Mouse (Mus musculus) left cerebral cortex, postnatal 14 days (tissue): ENCODE data around the gene Mast4. TPM values are rescaled to one million over a fixed set of nuclear protein-coding genes. Genes with fewer than 3 reads are reported as not detected.

ENCODE experiments used
- DNase-seq, 2 experiments: peaks; one replicate each; pipeline ENCODE4 v3.0.0; 2021 to 2022; ENCODE audit warnings: low spot score in 2 of 2, mixed read lengths in 1 of 2
- intact Hi-C: fragments of 180-260 bp; cut with DNase I; formaldehyde crosslinking; loops from one replicate; pipeline ENCODE4 v1.15.1; 2025
- total RNA-seq, 2 experiments: library from RNA; stranded (reverse); gene quantifications; 2 replicates each; pipeline ENCODE4 v1.2.3; 2021

Mast4 gene
- total RNA-seq, 2 experiments from 2014 or later: 35.5 to 41.2 TPM

DNA sequence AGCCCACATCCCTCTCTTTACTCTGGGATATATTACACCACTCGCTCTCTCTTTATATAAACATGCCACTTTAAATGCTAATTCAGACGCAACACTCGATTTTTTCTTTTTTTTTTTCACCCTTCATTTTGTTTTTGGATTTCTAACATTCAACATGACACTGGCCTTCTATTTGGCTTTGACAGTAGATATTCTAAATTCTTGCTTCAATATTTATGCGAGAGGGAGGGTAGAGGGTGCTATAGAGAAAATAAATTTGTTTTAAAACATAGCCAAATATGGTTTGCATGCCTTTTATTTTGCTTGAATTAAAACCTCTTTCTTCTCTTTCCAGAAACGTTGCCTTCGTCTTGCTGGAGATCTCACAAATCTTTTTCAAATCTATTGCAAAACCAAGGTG, 315.8 kb downstream of the Mast4 start:
- intact Hi-C loops: no loop called here
- no peak for DNase-seq

DNA sequence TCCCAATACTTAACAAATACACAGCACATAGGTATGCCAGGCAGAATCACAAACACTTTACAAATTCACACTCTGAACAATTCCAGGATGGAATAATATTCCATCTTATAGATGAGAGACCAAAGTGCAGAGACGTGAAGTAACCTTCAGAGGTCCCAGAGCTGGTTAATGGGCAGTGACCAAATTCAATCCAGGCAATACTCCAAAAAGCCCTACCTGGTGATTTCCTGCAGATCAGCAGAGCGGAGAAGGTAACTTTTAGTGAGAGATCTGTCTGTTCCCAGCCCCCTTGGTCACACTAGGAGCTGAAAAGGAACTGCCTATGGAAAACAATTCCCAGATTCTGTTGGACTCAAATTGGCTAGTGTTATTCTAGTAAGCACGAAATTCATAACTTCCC, 316.6 kb downstream of the Mast4 start:
- no peak for DNase-seq
- intact Hi-C loops: no loop called here

DNA sequence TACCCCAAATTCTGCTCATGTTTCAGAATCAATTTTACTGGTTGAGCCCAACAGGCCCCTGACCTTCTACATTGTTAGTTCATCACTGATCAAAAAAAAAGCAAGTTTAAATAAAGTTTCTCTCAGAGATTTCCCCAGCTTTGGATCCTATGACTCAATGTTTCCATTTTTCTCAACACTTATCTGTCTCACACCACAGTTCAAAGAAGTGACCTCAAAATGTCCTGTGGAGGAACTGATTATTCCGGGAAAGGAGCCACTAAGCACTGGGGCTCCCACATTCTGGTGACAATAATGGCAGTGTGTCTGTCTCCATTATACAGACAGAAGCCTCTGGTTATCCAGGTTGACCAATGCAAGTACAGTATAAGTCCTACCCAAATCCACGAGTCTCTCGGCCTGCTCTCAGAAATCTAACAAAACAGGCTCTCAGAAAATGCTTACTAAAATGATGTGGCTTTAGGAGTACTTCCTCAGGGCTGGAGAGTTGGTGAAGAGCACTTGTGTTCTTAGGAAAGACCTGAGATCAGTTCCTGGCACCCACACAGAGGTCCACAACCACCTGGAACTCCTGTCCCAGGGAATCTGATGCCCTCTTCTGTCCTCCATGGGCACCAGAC, 319.1 kb downstream of the Mast4 start:
- intact Hi-C loops: no loop called here
- DNase-seq: no peak

DNA sequence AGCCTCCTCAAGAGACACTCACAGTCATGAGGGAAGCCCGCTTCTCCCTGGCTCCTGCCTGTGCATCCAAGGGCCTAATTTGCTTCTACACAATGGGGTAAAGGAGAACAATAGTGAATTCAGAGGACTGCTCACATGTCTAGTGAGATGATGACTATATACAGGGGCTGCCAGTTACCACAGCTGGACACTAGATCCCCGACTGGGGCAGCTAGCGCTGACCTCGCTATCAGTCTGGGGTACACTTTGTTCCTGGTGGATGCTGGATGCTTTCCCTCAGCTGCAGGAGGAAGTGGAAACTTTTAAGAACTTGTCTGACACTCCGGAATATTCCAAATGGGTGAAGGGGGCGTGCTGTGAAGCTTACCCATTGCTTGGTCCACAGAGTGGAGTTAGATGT, 319.7 kb downstream of the Mast4 start:
- no peak for DNase-seq
- intact Hi-C loops: no loop called here

DNA sequence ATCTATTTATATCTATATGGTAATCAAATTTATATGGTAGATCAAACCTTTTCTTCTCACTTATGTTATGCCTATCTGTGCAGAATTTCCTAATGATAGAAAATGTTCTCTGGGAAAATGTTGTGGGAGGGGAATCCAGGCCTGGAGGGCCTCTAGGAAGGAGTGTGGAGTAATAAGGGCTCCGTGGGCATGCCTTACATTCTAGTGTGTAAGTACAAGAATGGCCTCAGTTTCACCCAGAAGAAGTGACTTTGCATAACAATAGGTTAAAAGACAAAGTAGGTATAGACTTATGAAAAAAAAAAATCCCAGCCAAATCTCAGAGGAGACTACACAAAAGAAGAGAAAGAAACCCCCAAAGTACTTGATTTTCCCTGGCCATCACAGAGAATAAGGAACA, 320.1 kb downstream of the Mast4 start:
- intact Hi-C loops: no loop called here
- no peak for DNase-seq

DNA sequence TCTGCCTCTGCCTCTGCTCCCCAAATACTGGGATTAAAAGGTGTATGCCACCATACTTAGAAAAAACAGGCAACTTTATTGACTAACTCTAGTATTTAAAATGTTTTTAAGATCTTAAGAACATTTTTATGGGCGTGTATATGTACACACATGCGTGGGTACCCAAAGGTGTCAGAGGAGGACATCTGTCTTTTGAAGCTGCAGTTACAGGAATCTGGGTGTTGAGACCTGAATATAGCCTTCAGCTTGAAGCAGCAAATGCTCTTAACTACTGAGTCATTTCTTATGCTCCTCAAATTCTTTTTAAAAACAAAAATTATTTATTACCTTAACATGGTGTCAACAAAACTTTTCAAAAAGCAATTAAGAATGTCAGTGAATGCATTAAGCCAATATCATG, 329.1 kb downstream of the Mast4 start:
- DNase-seq: no peak
- intact Hi-C loops: no loop called here

DNA sequence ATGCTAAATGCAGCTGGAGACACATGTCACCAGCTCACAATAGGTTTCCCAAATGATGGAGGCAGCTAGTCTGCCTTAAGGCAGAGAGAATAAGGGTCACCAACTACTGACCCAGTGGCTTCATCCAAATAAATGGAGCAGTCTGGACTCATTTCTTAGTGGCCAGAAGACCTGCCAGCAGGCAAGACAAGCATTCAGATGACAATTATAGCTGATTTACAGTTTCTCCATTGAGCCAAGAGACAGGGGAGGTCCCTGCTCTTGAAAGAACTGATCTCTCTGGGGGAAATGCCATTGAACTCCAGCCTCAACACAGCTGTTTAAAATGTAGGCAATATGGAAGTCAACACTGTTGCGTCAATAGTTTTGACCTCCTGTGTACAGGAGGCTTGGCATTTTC, 332.5 kb downstream of the Mast4 start:
- DNase-seq: no peak
- intact Hi-C loops: no loop called here

DNA sequence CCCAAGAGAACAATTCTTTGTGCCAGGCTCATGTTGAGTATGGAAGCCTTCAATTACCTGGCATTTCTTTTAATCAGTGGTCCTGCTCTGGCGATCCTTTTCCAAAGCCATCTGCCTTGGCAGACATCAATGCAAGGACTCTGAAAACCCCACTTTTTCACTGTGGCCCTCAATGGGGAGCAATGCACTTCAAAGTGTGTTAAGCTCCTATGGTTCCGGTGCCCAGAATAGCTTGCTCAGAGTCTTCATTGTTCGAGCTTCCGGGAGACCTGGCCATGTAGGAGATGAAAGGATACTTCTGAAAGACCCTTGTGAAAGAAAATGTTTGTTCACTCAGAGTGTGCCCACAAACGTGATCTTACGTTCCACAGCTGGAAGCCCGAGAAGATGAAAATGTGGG, 333.4 kb downstream of the Mast4 start:
- intact Hi-C loops: no loop called here

DNA sequence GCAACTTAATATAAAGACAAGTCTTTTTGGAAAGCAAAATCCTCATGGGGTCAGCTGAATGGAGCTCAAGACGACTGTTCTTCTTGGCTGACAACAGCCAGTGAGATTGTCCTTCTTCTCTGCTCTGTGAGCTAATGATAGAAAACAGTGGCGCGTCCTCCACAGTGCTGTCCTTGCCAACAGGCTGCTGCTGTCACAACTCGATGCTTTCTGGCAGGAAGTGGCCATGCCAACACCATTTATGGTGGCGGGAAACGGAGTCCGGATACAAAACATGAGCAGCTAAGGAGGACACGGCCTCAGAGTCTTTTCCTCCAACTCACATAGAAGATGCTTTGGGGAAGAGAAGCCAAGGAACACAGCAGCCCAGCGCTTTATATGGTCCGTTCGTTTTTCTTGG, 340.2 kb downstream of the Mast4 start:
- intact Hi-C loops: no loop called here
- DNase-seq: peak in 1 of 2 experiments; percentile 14

More for the DNA sequence above, 333.4 kb downstream of the Mast4 start:
- no peak for DNase-seq

DNA sequence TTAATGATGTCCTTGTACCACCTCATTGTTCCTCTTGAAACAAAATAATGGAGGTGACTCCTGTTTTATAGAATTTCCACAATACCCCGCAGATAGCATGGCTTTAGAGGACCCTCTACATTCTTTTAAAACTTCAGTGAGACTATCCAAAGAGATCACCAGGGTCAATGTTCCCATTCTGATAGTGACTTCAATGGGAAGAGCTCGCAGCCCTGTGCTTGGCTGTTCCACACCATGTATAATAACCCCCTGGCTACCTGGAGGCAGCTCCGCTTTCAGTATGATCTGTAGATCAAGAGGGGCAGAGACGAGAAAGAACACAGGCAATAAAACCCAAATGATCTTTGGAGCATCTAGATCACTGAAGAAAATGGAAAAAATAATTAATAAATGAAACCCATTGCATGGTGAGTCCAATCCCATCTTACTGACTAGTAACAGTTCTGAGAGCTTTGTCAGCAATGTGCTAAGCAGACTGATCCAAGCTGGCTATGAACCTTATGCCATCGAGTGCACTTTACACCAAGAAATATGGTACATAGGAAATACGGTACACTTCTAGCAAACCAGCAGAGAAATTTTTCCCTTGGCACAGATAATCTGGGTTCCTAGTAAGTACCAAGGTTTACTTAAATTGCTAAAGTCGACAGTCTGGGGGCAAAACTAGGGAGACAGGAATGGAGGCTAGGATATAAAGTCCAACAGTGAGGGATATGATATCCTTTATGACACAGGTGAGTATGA, 341.4 kb downstream of the Mast4 start:
- intact Hi-C loops: no loop called here
- DNase-seq: no peak

DNA sequence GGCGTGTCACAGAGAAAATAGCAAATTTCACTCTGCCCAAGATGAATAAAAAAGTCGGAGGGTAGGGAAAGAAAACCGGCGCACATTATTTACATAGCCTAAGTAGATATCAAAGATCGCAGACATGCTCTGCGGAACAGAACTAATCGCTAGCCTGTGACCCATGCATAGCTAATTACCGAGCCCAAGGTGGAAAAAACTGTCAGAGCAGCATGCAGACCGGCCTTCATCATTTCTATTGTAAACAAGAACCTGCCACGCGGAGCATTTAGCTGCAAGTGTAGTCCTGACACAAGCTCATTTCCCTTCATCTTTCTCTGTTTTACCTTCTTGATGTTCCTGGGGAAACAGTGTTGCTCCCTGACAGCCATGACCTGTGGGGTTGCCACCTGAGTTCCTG, 342.4 kb downstream of the Mast4 start:
- DNase-seq: no peak
- intact Hi-C loops: no loop called here

DNA sequence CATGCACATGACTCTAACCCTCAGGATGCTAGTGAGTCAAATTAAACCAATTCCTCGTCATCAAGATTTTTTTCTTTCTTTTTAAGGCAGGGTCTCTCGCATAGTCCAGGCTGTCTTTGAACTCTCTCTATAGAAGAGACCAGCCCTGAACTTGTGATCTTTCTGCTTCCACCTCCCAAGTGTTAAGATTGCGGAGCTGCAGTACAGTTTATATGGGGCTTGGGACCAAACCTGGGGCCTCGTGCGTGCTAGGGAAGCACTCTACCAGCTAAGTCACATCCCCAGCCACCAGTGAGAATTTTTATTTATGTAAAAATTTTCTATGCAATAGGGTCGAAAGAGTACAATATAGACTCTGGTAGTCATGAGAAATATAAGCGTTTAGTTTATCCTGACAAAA, 343.1 kb downstream of the Mast4 start:
- intact Hi-C loops: no loop called here
- DNase-seq: no peak

DNA sequence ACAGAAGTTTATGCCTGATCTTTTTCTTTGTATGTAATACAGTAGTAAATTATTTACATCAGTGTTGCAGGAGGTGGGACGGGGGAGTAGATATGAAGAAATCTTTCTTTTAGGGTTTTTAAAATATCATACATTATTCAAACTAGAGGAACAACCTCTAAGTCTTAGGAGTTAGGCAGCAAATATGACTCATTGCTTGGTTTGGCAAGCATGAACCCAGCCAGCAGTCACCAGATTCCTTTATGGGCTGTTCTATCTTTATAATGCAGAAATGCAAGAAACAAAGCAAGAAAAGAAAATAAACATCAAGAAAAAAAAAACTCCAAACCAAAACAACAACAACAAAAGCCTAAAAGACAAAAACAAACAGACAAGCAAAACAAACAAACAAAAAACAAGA, 344.2 kb downstream of the Mast4 start:
- DNase-seq: no peak
- intact Hi-C loops: no loop called here

DNA sequence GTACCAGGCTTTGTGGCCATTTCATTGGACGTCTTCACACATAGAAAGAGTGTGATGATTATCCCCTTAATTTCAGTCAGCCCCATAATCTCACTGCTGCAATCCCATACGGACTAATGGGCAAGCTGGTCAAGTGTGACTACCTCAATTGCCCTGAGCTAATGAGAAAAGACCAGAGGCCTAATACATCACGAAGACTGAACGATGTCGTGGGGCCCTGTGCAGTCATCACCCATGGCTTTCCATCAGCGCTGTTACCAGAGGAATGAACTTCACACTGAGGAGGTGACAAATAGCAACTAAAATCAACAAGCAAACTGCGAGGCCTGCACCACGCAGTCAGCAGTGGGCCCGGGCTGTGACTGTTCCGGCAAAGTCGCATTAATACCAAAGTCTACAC, 344.7 kb downstream of the Mast4 start:
- intact Hi-C loops: no loop called here
- no peak for DNase-seq

DNA sequence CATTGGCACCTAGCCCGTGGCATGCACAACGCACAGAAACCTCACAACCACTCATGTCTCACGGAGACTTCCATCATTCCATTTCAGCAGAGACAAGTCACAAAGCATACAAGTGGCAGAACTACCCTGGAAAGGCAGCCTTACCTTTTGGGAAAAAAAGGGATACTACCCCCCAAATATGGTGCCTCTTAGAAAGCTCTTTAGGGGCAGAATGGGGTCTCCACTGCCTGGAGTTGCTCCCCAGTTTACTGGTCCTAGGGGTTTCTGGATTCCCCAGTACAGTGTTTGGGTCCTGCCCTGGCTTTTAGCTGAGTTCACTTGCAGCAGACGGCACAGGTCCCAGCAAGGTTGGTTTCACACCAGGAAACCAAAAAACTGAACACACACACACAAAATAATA, 345.3 kb downstream of the Mast4 start:
- intact Hi-C loops: no loop called here
- DNase-seq: no peak

DNA sequence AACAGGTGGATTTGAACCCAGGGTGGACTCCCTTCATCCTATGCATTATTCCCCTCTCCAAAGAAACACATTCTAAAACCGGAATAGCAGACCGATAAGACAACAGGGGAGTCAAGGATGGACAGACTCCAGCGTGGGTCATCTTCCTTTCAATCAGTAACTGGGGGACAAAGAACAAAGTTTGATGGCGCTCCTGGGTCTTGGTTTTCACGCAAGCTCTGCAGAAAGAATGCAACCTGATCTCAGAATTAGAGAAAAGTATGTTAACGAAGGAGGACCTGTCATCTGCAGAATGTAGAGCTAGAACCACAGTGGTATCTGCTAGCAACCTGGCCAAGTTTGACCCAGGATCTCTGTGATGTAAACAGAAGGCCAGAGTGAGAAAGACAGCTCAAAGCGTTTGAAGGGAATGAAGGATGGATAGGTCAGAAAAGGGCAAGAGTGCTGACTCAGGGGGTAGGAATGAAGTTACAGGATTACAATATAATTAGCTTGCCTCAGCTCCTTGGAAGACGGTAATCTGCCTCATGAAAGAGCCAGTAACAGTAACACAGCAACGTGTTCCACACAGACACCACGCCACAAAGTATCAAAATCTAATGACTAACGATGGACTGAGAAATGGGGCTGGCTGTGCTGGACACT, 345.9 kb downstream of the Mast4 start:
- intact Hi-C loops: no loop called here

DNA sequence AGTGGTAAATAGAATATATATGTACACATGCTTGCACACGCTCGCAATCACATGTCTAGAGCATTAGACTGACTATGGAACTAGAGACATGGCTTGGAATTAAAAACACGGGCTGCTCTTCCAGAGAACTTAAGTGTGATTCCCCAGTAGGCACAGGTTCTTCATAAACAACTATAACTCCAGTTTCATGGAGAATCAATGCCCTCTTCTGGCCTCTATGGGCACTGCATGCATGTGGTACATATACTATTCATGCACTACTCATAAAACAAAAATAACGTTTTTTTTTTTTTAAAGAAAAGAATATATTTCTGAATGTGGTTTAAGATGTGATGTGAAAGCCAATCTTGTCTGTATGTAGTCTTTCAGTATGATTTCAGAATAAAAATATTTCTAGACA, 349.7 kb downstream of the Mast4 start:
- intact Hi-C loops: no loop called here
- no peak for DNase-seq

More for the DNA sequence above, 345.9 kb downstream of the Mast4 start:
- DNase-seq: no peak

DNA sequence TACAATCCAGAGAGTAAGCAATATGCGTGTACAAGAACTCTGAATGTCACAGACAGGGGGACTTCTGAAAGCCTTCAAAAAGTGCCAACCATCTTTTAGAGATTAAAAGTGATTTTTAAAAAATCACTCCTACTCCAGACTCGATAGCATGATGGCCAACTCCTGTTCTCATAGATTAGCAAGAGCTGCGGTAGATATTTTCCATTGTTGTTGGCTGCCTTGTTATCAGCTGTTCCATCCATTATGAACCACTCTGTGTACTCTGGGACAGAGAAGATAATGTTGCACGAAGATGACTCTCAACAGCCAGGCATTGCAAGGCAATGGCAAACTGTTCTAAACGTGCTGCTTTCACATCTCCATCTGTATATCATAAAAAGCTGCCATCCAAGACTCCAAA, 360.4 kb downstream of the Mast4 start:
- DNase-seq: no peak

DNA sequence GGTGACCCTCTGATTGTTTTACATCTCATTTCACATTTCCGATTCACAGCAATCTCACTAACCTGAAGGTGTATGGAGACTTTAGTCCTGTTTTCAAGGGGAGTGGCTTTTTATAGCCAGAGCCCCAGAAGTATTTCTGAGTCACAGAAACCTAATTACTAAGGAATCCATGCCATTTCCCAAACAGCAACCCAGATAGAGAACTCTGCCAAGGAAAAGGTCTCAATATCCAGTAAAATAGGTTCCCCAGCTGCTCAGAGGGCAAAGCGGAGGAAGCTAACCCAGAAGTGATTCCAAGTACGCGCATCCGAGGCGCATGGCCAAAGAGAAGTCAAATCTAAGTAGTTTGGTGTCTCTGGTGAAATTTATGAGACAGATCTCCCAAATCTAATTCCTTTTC, 370.8 kb downstream of the Mast4 start:
- no peak for DNase-seq
- intact Hi-C loops: no loop called here

More for the DNA sequence above, 360.4 kb downstream of the Mast4 start:
- intact Hi-C loops: no loop called here

DNA sequence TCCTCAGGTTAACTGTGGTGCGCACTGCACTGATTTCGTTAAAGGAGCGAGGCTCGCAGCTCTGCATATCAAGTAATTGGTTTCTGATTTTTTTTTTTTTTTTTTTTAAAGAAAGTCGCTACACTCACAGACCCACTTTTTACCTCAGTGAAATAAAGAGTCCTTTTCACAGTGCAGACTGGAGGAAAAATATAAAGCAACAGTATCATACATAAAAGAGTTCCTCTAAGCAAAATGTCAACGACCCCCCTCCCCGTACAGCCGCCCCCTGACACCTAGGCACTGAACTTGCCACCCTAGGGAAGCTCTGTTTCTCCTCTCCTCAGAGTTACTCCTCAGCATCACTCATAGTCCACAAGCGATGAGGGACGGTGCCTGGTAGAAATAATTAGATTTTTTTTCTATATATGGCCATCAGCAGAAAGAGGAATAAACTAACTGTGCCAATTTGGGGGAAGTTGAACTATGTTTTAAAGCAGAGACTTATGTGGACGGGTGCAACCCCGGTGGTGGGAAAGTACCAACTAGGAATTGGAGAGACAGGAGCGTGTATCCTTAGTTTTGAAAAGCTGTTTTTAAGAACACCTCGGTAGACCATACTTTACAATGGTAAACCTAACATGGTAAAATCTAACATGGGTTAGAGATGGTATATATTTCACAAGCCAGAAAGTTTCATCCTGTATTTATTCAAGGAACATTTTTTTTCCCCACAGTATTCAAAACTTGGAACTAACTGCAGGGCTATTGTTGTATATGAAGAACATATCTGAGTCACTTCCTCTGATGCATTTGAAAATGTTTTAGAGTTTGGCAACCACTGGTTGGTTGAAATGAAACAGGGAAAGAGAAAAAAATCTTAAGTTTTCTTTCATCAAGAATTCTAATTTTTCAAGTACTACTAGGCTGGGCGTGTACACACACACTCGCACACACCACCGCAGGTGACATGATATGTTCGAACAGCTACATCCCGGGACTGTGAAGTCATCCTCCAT, 375.7 kb downstream of the Mast4 start:
- no peak for DNase-seq
- intact Hi-C loops: no loop called here
